Mouse (Mus musculus) bone marrow macrophage, adult 2 months (primary cell): ENCODE results near the gene Sorcs3. TPM values are rescaled to one million over a fixed set of nuclear protein-coding genes. Genes with fewer than 3 reads are reported as not detected.

Experiments used
- H3K27ac ChIP-seq: 2 replicates; pipeline ENCODE4 v1.5.1; 2012; ENCODE audit warnings: low read depth, low read length; ENCODE audit not compliant: insufficient read depth
- H3K4me1 ChIP-seq: 2 replicates; pipeline ENCODE4 v1.6.1; 2012; ENCODE audit warnings: low read length; ENCODE audit not compliant: control insufficient read depth, insufficient read depth
- H3K4me3 ChIP-seq: 2 replicates; pipeline ENCODE4 v1.5.1; 2012; ENCODE audit warnings: mild to moderate bottlenecking, low read length, moderate library complexity; ENCODE audit not compliant: insufficient read depth
- CTCF ChIP-seq: IDR thresholded peaks from 2 replicates; pipeline ENCODE4 v1.5.1; 2012; ENCODE audit warnings: low read depth, mild to moderate bottlenecking, low read length, moderate library complexity
- POLR2A ChIP-seq: IDR thresholded peaks from 2 replicates; pipeline ENCODE4 v1.6.1; 2012; ENCODE audit warnings: mild to moderate bottlenecking, low read depth, low read length, borderline replicate concordance
- polyA plus RNA-seq: library from polyadenylated mRNA; stranded (reverse); fragments of >200 nt; gene quantifications from 2 replicates; pipeline ENCODE4 v1.2.4, GENCODE M21; 2012; ENCODE audit not compliant: missing spikeins, insufficient read depth, insufficient read length

Gene Sorcs3
- polyA plus RNA-seq, 1 experiment, result not detected

DNA sequence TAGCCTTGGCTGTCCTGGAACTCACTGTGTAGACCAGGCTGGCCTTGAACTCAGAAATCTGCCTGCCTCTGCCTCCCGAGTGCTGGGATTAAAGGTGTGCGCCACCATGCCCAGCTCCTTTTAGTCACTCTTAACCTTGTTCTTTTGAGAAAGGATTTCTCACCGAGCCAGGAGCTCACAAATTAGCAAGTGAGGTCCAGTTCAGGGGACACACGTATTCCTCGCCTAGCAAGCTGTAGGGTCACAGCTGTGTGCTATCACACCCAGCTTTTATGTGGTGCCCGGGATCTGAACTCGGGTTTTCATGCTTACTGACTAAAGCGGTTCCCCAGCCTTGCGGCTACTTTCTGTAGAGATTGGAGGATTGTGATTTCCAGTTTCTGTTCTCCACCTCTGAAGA is 108.0 kb downstream of the Sorcs3 start:
- Histone ChIP-seq H3K27ac (no peak overlapping the region), H3K4me3 (no peak overlapping the region), H3K4me1 (no peaks in the 10 kb centered on the region)
- TF ChIP-seq POLR2A, result no peak
- TF ChIP-seq CTCF, result no peak

GRCm38 (mm10) chr19:48327115-48327514 is 121.3 kb downstream of the Sorcs3 start:
- no peaks in the 10 kb centered on the region for H3K4me1 ChIP-seq
- H3K4me3 ChIP-seq, result no peak overlapping the region
- TF ChIP-seq POLR2A (no peak), CTCF (no peak)
- H3K27ac ChIP-seq, result no peak overlapping the region

DNA sequence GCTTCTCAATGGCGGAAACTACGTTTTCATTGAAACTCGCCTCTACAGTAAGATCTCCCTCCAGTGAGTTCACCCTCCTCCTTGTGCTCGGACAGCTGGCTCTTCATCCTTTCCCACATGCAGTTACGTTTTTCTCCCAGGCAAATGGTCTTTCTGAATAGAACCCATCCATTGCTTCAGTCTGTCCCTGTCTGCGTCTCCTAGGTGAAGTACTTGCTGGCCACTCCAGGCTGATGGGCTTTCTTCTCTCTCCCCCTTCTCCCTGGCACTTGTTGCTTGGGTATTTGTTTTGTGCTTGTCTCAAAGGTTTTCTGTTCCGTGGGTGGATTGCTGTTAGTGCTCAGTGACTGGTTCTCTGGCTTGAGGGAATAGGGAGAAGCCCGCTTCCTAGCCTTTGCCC is 122.3 kb downstream of the Sorcs3 start:
- TF ChIP-seq CTCF (no peak), POLR2A (no peak)
- H3K27ac ChIP-seq, result no peak overlapping the region
- no peak overlapping the region for H3K4me3 ChIP-seq
- H3K4me1 ChIP-seq, result no peaks in the 10 kb centered on the region

GRCm38 (mm10) chr19:48331640-48332039 is 125.8 kb downstream of the Sorcs3 start:
- Histone ChIP-seq H3K27ac (no peak overlapping the region), H3K4me1 (no peaks in the 10 kb centered on the region), H3K4me3 (no peak overlapping the region)
- no peak for TF ChIP-seq CTCF
- no peak for TF ChIP-seq POLR2A

DNA sequence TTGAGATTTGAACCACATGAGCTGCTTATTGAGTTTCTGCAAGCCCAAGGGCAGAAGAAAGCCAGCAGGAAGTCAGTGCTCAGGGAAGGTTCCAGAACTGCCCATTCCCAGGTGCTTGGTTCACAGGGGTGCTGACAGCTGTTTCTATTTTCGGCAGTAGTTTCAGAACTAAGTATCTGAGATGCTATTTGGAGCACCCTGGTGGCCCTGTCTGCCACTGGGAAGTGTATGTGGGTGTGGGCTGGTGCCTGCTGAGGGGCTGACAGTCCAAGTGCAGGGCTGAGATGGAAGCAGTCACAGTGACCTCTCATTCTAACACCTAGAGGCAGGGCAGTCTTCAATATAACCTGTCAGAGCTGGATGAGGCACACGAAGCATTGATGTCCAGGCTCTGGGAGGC is 127.3 kb downstream of the Sorcs3 start:
- H3K27ac ChIP-seq, result no peak overlapping the region
- no peaks in the 10 kb centered on the region for H3K4me1 ChIP-seq
- no peak overlapping the region for H3K4me3 ChIP-seq
- TF ChIP-seq POLR2A (no peak), CTCF (no peak)

DNA sequence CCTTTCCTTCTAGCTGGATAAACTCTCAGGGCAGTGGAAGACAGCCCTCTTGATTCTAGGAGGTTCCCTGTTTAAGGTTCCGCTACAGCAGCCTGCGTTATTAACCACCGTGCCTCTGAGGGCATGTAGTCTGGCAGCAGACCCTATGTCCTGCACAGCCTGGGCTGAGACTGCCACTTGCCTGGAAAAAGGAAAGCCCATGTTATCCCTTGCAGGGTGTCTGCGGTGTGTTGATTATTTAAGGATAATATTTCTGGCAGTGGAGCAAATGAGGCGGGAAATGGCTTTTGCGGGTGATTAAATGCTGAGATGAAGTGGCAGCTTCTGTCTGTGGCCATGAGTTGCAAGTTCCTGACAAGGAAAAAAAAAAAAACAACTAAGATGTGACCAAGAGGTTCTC is 131.6 kb downstream of the Sorcs3 start:
- Histone ChIP-seq H3K4me1 (no peaks in the 10 kb centered on the region), H3K4me3 (no peak overlapping the region), H3K27ac (no peak overlapping the region)
- TF ChIP-seq POLR2A, result no peak
- no peak for TF ChIP-seq CTCF

GRCm38 (mm10) chr19:48338098-48338497 is 132.3 kb downstream of the Sorcs3 start:
- no peak overlapping the region for H3K27ac ChIP-seq
- no peak overlapping the region for H3K4me3 ChIP-seq
- TF ChIP-seq POLR2A (no peak), CTCF (no peak)

DNA sequence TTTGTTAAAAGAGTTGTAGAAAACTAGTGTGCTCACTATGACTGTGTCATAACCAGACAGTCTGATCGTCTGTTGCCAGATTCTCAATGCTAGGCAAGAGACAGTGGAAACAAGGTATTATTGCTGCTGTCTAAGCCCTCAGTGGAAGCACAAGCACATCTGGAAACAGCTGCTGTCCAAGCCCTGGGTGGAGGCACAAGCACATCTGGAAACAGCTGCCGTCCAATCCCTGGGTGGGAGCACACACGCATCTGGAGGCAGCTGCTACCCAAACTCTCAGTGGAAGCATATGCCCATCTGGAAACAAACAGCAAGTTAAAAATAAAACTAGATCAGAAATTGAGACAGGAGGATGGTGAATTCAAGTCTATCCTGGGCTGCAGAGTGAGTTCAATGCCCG is 136.9 kb downstream of the Sorcs3 start:
- no peak overlapping the region for H3K27ac ChIP-seq
- H3K4me3 ChIP-seq, result no peak overlapping the region
- H3K4me1 ChIP-seq, result no peaks in the 10 kb centered on the region
- TF ChIP-seq POLR2A, result no peak

More at GRCm38 (mm10) chr19:48338098-48338497, 132.3 kb downstream of the Sorcs3 start:
- H3K4me1 ChIP-seq, result no peaks in the 10 kb centered on the region

GRCm38 (mm10) chr19:48343442-48343841 is 137.6 kb downstream of the Sorcs3 start:
- Histone ChIP-seq H3K4me1 (no peaks in the 10 kb centered on the region), H3K27ac (no peak overlapping the region)
- TF ChIP-seq CTCF (no peak), POLR2A (no peak)

DNA sequence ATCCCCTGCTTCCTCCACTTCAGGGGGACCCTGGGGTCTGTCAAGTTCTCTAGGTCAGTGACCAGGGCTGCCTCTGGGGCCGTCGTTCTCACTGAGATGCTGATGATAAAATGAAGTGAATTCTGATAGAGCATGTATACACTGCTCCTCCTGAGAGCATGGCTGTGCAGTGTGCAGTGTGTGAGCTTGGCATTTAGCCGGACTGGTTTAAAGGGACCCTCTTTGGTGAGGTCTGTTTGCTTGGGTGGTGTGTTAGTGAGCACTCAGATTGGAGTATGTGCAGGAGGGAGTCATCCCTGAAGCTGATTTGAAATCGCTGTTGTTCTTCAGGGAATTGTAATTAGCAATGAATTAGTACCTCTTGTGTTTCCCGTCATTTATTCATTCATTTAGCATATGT is 141.3 kb downstream of the Sorcs3 start:
- H3K27ac ChIP-seq, result no peak overlapping the region
- H3K4me1 ChIP-seq, result no peaks in the 10 kb centered on the region
- no peak for TF ChIP-seq CTCF
- no peak for TF ChIP-seq POLR2A
- H3K4me3 ChIP-seq, result no peak overlapping the region

More at GRCm38 (mm10) chr19:48343442-48343841, 137.6 kb downstream of the Sorcs3 start:
- H3K4me3 ChIP-seq, result no peak overlapping the region

DNA sequence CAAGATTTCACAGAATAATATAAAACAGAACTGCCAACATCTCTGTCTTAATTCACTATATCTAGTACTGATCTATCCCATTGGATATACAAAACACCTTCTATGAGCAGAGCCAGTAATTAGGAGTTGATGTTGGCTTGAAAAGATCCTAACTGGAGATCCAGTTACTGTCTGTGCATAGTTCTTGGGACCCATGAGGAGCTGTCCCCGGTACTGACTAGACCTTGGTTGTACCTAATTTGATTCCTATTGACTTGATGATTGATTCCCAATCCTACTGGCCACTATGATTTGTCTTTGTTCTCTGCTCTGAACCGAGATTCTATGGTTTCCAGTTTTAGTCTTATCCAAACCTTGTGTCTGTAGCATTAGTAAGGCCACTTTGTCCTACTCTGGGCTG is 151.0 kb downstream of the Sorcs3 start:
- TF ChIP-seq CTCF (no peak), POLR2A (no peak)
- H3K4me1 ChIP-seq, result no peaks in the 10 kb centered on the region
- H3K27ac ChIP-seq, result no peak overlapping the region
- H3K4me3 ChIP-seq, result no peak overlapping the region
